Mouse (Mus musculus) stomach, postnatal 0 days (tissue): ENCODE measurements around the gene Sprn. TPM values are rescaled to one million over a fixed set of nuclear protein-coding genes. Genes with fewer than 3 reads are reported as not detected.

ENCODE experiments used
- ATAC-seq: fragments of 200-750 bp; cut with Nextera tagmentation; 2 replicates; pipeline ENCODE4 v1.8.0; 2017; ENCODE audit not compliant: low FRiP score, low TSS enrichment
- DNase-seq: peaks from one replicate; pipeline ENCODE4 v3.0.0-alpha.2; 2016; ENCODE audit warnings: low spot score
- H3K27ac ChIP-seq: fragments of 300-500 bp; sonication (generic); replicated peaks from 2 replicates; pipeline ENCODE4 v1.5.1; 2014; ENCODE audit warnings: mild to moderate bottlenecking, control low read depth
- H3K27me3 ChIP-seq: fragments of 300-500 bp; sonication (generic); 2 replicates; pipeline ENCODE4 v1.6.1; 2014; ENCODE audit warnings: low read length; ENCODE audit not compliant: control insufficient read depth, insufficient read depth
- H3K36me3 ChIP-seq: fragments of 300-500 bp; sonication (generic); 2 replicates; pipeline ENCODE4 v1.6.1; 2014; ENCODE audit warnings: low read length, mixed read lengths; ENCODE audit not compliant: control insufficient read depth, insufficient read depth
- H3K4me1 ChIP-seq: fragments of 300-500 bp; sonication (generic); replicated peaks from 2 replicates; pipeline ENCODE4 v1.6.1; 2014; ENCODE audit warnings: antibody characterized with exemption; ENCODE audit not compliant: control insufficient read depth, insufficient read depth
- H3K4me2 ChIP-seq: fragments of 300-500 bp; sonication (generic); replicated peaks from 2 replicates; pipeline ENCODE4 v1.6.1; 2014; ENCODE audit warnings: low read depth, mild to moderate bottlenecking, control low read depth, moderate library complexity
- H3K4me3 ChIP-seq: fragments of 300-500 bp; sonication (generic); 2 replicates; pipeline ENCODE4 v1.5.1; 2014; ENCODE audit warnings: low read depth, low read length, control low read depth
- H3K9ac ChIP-seq: fragments of 300-500 bp; sonication (generic); 2 replicates; pipeline ENCODE4 v1.6.1; 2014; ENCODE audit warnings: mild to moderate bottlenecking, low read length, control low read depth, mixed read lengths
- H3K9me3 ChIP-seq: fragments of 300-500 bp; sonication (generic); 2 replicates; pipeline ENCODE4 v1.6.1; 2016; ENCODE audit warnings: low read length; ENCODE audit not compliant: control insufficient read depth
- CTCF ChIP-seq: IDR thresholded peaks from 2 replicates; pipeline ENCODE4 v1.5.1; 2016; ENCODE audit warnings: antibody characterized with exemption, low read depth, mild to moderate bottlenecking, moderate library complexity
- EP300 ChIP-seq: optimal IDR thresholded peaks from 2 replicates; pipeline ENCODE3; 2016; ENCODE audit warnings: antibody characterized with exemption
- WGBS: fragments of 180-500 bp; shearing (Covaris S2); extraction: QIAGEN DNeasy Blood & Tissue Kit; methylation state at CpG from one replicate; pipeline ENCODE4 v1.1.7; 2014; 5-methylcytosine and 5-hydroxymethylcytosine counted together
- polyA plus RNA-seq: library from polyadenylated mRNA; unstranded; fragments of >200 nt; fragmentation: Nextera tagmentation; extraction: Ambion mirVana; gene quantifications from 2 replicates; pipeline ENCODE4 v1.2.1, GENCODE M21; 2015

The Sprn gene
- 0.90 and 1.1 TPM in 2 replicates for polyA plus RNA-seq

GRCm38 (mm10) chr7:140154218-140154927 lies at the start of gene Sprn:
Gene Sprn (minus strand): TSS chr7:140154877.
- Histone ChIP-seq H3K4me2 (peak within 1 kb of the TSS; percentile 46), H3K4me1 (no peaks in the 10 kb centered on the region), H3K27me3 (no peaks in the 10 kb centered on the region; the same call in 1 of the 2 replicates), H3K27ac (no peak within 1 kb of the TSS), H3K4me3 (peak within 1 kb of the TSS; percentile 23), H3K9me3 (no peaks in the 10 kb centered on the region), H3K36me3 (no peaks in the 10 kb centered on the region), H3K9ac (0 out of 2 replicates have a peak within 1 kb of the TSS, but pooled peaks have one; percentile 3)
- peak; percentile 13; the same call in 1 of the 2 replicates for ATAC-seq
- no peak for DNase-seq
- WGBS, result 6% methylated on average over 28 of the region's 28 CpGs
- TF ChIP-seq EP300, result no peak
- TF ChIP-seq CTCF, result no peak

GRCm38 (mm10) chr7:140201090-140201489 lies 46.4 kb upstream of the Sprn start:
- H3K36me3 ChIP-seq, result no peaks in the 10 kb centered on the region
- no peaks in the 10 kb centered on the region for H3K27me3 ChIP-seq
- no peak overlapping the region for H3K4me2 ChIP-seq
- no peaks in the 10 kb centered on the region for H3K4me1 ChIP-seq
- H3K9me3 ChIP-seq, result no peaks in the 10 kb centered on the region
- DNase-seq (no peak), ATAC-seq (no peak)
- TF ChIP-seq CTCF, result no peak
- TF ChIP-seq EP300, result no peak
- H3K4me3 ChIP-seq, result no peak overlapping the region
- no peak overlapping the region for H3K9ac ChIP-seq
- no peak overlapping the region for H3K27ac ChIP-seq
- WGBS, result 84% methylated on average over 4 of the region's 4 CpGs

DNA sequence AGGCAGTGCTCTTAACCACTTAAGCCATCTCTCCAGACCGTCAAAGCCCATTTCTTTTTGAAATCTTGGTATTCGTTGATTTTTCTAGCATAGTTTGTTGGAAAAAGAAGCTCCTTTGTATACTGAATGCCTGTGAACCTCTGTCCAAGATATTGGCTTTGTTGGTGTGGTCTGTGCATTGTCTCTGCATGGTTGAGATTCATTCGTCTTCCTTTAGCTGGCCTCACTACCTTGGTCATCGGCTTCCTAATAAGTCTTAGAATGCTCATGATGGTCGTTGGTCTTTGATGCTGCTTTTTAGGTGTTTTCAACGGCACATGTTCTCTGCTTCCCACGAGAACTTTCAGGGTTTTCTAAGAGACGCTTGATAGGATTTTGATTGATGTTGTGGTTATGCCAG lies 41.3 kb upstream of the Sprn start:
- Histone ChIP-seq H3K36me3 (no peaks in the 10 kb centered on the region), H3K4me3 (no peak overlapping the region), H3K4me1 (no peaks in the 10 kb centered on the region), H3K9ac (no peak overlapping the region), H3K27me3 (no peaks in the 10 kb centered on the region), H3K27ac (no peak overlapping the region), H3K4me2 (no peak overlapping the region), H3K9me3 (no peaks in the 10 kb centered on the region)
- WGBS, result 72% methylated on average over 8 of the region's 8 CpGs
- TF ChIP-seq CTCF (no peak), EP300 (no peak)
- no peak for ATAC-seq
- no peak for DNase-seq

- Histone ChIP-seq H3K27me3 (no peaks in the 10 kb centered on the region), H3K4me1 (no peaks in the 10 kb centered on the region), H3K4me3 (no peak overlapping the region), H3K27ac (no peak overlapping the region), H3K4me2 (no peak overlapping the region), H3K9ac (no peak overlapping the region), H3K36me3 (no peaks in the 10 kb centered on the region), H3K9me3 (no peaks in the 10 kb centered on the region)
- ATAC-seq (no peak), DNase-seq (no peak)
- TF ChIP-seq EP300, result no peak
- no peak for TF ChIP-seq CTCF
- WGBS, result 73% methylated on average over 4 of the region's 4 CpGs
Measured at GRCm38 (mm10) chr7:140194031-140194430, 39.4 kb upstream of the Sprn start.

DNA sequence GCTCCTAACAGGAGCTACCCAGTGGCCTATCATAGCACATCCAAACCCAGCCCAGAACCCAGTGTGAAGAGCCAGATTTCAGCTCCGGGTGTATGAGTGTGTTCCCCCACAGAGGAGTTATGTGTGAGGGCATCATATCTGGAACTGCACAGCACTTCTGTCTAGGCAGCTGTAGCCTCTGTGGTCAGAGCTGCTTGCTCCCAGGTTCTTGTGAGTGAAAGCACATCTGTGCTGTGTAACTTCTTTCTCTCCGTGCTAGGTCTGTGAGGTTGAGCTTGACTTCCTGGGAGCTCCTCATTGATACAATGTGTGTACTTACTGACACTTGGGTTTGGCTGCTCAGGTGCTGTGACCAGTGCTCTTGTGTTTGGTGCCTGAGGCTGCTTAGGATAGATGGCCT lies 38.2 kb upstream of the Sprn start:
- Histone ChIP-seq H3K27me3 (no peaks in the 10 kb centered on the region), H3K27ac (no peak overlapping the region), H3K36me3 (no peaks in the 10 kb centered on the region), H3K9me3 (no peaks in the 10 kb centered on the region), H3K4me3 (no peak overlapping the region), H3K4me2 (no peak overlapping the region), H3K4me1 (no peaks in the 10 kb centered on the region), H3K9ac (no peak overlapping the region)
- ATAC-seq, result no peak
- WGBS, result 71% methylated on average over 2 of the region's 2 CpGs
- TF ChIP-seq CTCF, result no peak
- no peak for TF ChIP-seq EP300
- no peak for DNase-seq

DNA sequence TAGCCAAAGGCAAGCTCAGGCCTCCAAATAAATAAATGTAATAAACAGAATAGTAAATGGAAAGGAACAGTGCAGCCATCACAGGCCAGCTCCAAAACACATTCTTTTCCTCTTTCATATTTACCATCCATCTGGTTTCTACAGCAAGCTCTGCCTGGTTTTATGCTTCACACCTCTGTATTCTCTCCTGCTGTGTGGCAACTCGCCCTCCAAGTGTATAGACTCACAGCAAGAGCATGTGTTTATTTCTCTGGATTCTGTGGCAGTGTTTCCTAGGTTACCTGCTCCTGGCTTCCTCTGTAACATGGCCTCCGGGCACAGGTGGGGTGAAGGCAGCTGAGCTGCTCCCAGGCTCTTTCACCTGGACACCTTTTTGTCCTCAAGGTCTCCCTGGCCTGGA lies 37.8 kb upstream of the Sprn start:
- no peaks in the 10 kb centered on the region for H3K27me3 ChIP-seq
- H3K9ac ChIP-seq, result no peak overlapping the region
- ATAC-seq (no peak), DNase-seq (no peak)
- no peak for TF ChIP-seq CTCF
- TF ChIP-seq EP300, result no peak
- H3K9me3 ChIP-seq, result no peaks in the 10 kb centered on the region
- no peaks in the 10 kb centered on the region for H3K4me1 ChIP-seq
- 42% methylated on average over 2 of the region's 2 CpGs for WGBS
- no peak overlapping the region for H3K4me2 ChIP-seq
- no peaks in the 10 kb centered on the region for H3K36me3 ChIP-seq
- H3K27ac ChIP-seq, result no peak overlapping the region
- H3K4me3 ChIP-seq, result no peak overlapping the region
